Mouse (Mus musculus): ENCODE results near the gene Dazap2. TPM values are rescaled to one million over a fixed set of nuclear protein-coding genes. Genes with fewer than 3 reads are reported as not detected.
A peak's percentile ranks its signal among the peaks of the same experiment; 100 is the strongest.

The Dazap2 gene
- total and polyA plus RNA-seq, 2 experiments from 2014 or later: 213 to 234 TPM

GRCm38 (mm10) chr15:100587166-100587565, 28.0 kb upstream of the Dazap2 start:
- Histone ChIP-seq H3K36me3 (replicated peaks; ENCODE audit: control insufficient read depth, insufficient read depth, low read length) (peaks cover 46% of the 10 kb centered on the region), H3K27ac (ENCODE audit: low read depth) (no peak overlapping the region), H3K9ac (replicated peaks; ENCODE audit: low read depth, low read length) (no peak overlapping the region), H3K4me2 (ENCODE audit: low read depth, low read length) (no peak overlapping the region), H3K27me3 (ENCODE audit: control insufficient read depth, insufficient read depth, low read length) (no peaks in the 10 kb centered on the region), H3K9me3 (replicated peaks; ENCODE audit: control insufficient read depth, low read length) (no peaks in the 10 kb centered on the region), H3K4me3 (ENCODE audit: low read depth, low read length) (no peak overlapping the region), H3K4me1 (ENCODE audit: control insufficient read depth, insufficient read depth) (no peaks in the 10 kb centered on the region)
- DNase-seq (ENCODE audit: low spot score) (no peak), ATAC-seq (ENCODE audit: insufficient read depth, low read depth) (no peak)
- WGBS: 81% methylated on average over 4 of the region's 4 CpGs
- TF ChIP-seq EP300 (IDR thresholded peaks at IDR 0.05; ENCODE audit: low read depth) (no peak), CTCF (IDR thresholded peaks at IDR 0.05; ENCODE audit: low read depth) (no peak)

DNA sequence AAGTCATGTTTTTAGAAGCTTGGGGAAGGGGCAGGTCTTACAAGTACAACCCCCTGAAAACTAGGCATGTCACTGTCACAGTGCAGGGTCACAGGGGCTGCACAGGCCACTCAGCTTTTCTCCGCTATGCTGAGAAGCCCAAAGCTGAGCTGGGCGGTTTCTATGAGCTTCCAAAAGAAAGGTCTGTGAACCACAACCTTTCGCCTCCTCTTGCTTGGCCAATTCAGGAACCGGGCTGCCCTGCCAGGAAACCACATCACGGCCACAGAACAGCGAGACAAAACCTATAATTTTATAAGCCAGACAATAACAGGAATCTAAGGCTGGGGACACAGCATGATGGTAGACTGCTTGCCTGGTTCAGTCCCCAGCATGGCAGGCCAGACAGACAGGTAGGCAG, 26.9 kb upstream of the Dazap2 start:
- peaks cover 41% of the 10 kb centered on the region for H3K36me3 ChIP-seq (replicated peaks; ENCODE audit: control insufficient read depth, insufficient read depth, low read length)
- no peak overlapping the region for H3K9ac ChIP-seq (replicated peaks; ENCODE audit: low read depth, low read length)
- H3K4me2 ChIP-seq (ENCODE audit: low read depth, low read length): no peak overlapping the region
- no peak for DNase-seq (ENCODE audit: low spot score)
- H3K4me3 ChIP-seq (ENCODE audit: low read depth, low read length): no peak overlapping the region
- no peaks in the 10 kb centered on the region for H3K27me3 ChIP-seq (ENCODE audit: control insufficient read depth, insufficient read depth, low read length)
- H3K9me3 ChIP-seq (replicated peaks; ENCODE audit: control insufficient read depth, low read length): no peaks in the 10 kb centered on the region
- WGBS: 80% methylated on average over 6 of the region's 6 CpGs
- no peak overlapping the region for H3K27ac ChIP-seq (ENCODE audit: low read depth)
- no peak for TF ChIP-seq CTCF (IDR thresholded peaks at IDR 0.05; ENCODE audit: low read depth)
- TF ChIP-seq EP300 (IDR thresholded peaks at IDR 0.05; ENCODE audit: low read depth): no peak
- H3K4me1 ChIP-seq (ENCODE audit: control insufficient read depth, insufficient read depth): no peaks in the 10 kb centered on the region
- no peak for ATAC-seq (ENCODE audit: insufficient read depth, low read depth)

GRCm38 (mm10) chr15:100590436-100590835, 24.7 kb upstream of the Dazap2 start:
- DNase-seq (ENCODE audit: low spot score): no peak
- Histone ChIP-seq H3K4me2 (ENCODE audit: low read depth, low read length) (no peak overlapping the region), H3K27me3 (ENCODE audit: control insufficient read depth, insufficient read depth, low read length) (no peaks in the 10 kb centered on the region), H3K4me1 (ENCODE audit: control insufficient read depth, insufficient read depth) (no peaks in the 10 kb centered on the region), H3K27ac (ENCODE audit: low read depth) (no peak overlapping the region), H3K36me3 (replicated peaks; ENCODE audit: control insufficient read depth, insufficient read depth, low read length) (peaks cover 39% of the 10 kb centered on the region), H3K4me3 (ENCODE audit: low read depth, low read length) (no peak overlapping the region), H3K9ac (replicated peaks; ENCODE audit: low read depth, low read length) (no peak overlapping the region), H3K9me3 (replicated peaks; ENCODE audit: control insufficient read depth, low read length) (no peaks in the 10 kb centered on the region)
- TF ChIP-seq CTCF (IDR thresholded peaks at IDR 0.05; ENCODE audit: low read depth) (no peak), EP300 (IDR thresholded peaks at IDR 0.05; ENCODE audit: low read depth) (no peak)
- WGBS: 67% methylated on average over 8 of the region's 8 CpGs
- no peak for ATAC-seq (ENCODE audit: insufficient read depth, low read depth)

DNA sequence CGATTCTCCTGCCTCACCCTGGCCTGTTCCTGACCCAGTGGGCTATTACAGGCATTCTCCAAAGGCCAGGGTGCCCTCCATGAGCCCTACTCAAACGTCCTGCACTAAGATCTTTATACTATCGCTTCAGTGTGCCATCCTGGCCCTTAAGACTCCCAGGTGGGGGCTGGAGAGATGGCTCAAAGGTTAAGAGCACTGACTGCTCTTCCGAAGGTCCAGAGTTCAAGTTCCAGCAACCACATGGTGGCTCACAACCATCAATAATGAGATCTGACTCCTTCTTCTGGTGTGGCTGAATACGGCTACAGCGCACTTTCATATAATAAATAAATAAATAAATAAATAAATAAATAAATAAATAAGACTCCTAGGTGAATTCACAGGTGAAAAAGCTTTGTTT, 22.3 kb upstream of the Dazap2 start:
- DNase-seq (ENCODE audit: low spot score) (no peak), ATAC-seq (ENCODE audit: insufficient read depth, low read depth) (no peak)
- Histone ChIP-seq H3K4me2 (ENCODE audit: low read depth, low read length) (no peak overlapping the region), H3K9me3 (replicated peaks; ENCODE audit: control insufficient read depth, low read length) (no peaks in the 10 kb centered on the region), H3K4me1 (ENCODE audit: control insufficient read depth, insufficient read depth) (no peaks in the 10 kb centered on the region), H3K27me3 (ENCODE audit: control insufficient read depth, insufficient read depth, low read length) (no peaks in the 10 kb centered on the region), H3K27ac (ENCODE audit: low read depth) (no peak overlapping the region), H3K9ac (replicated peaks; ENCODE audit: low read depth, low read length) (no peak overlapping the region), H3K4me3 (ENCODE audit: low read depth, low read length) (no peak overlapping the region), H3K36me3 (replicated peaks; ENCODE audit: control insufficient read depth, insufficient read depth, low read length) (peaks cover 16% of the 10 kb centered on the region; the same call in 1 of the 2 replicates)
- TF ChIP-seq EP300 (IDR thresholded peaks at IDR 0.05; ENCODE audit: low read depth): no peak
- TF ChIP-seq CTCF (IDR thresholded peaks at IDR 0.05; ENCODE audit: low read depth): no peak
- WGBS: 79% methylated on average over 6 of the region's 6 CpGs

DNA sequence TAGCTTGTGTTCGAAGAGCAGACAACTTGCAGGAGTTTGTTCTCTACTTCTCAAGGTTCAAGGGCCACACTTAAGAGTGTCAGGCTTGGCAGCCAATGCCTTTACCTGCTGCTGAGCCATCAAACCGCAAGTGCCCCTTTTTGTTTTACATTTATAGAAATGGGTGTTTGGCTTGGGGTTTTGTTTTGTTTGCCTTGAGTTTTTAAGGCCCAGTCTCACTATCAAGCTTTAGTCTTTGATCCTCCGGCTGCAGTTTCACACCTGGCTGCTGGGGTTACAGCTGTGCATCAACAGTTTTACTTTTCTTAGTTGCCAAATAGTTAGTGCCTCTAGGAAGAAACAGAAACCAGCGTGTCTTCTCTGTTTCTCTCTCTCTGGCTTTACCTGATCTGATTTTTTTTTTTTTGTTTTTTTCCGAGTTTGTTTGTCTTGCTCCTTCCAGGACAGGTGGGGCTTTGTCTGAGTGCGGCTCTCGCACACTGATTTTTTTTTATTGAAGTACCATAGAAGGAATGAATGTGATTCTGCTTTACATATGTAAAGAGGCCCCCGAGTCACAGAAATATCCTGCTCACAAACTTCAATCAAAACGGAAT, 16.8 kb upstream of the Dazap2 start:
- Histone ChIP-seq H3K27me3 (ENCODE audit: control insufficient read depth, insufficient read depth, low read length) (no peaks in the 10 kb centered on the region), H3K27ac (ENCODE audit: low read depth) (peak overlapping the region; percentile 91), H3K9ac (replicated peaks; ENCODE audit: low read depth, low read length) (peak overlapping the region; percentile 98; the same call in 1 of the 2 replicates), H3K9me3 (replicated peaks; ENCODE audit: control insufficient read depth, low read length) (no peaks in the 10 kb centered on the region), H3K36me3 (replicated peaks; ENCODE audit: control insufficient read depth, insufficient read depth, low read length) (no peaks in the 10 kb centered on the region), H3K4me1 (ENCODE audit: control insufficient read depth, insufficient read depth) (peaks cover 9% of the 10 kb centered on the region), H3K4me3 (ENCODE audit: low read depth, low read length) (peak overlapping the region; percentile 99), H3K4me2 (ENCODE audit: low read depth, low read length) (peak overlapping the region; percentile 89)
- ATAC-seq (ENCODE audit: insufficient read depth, low read depth): no peak
- TF ChIP-seq EP300 (IDR thresholded peaks at IDR 0.05; ENCODE audit: low read depth) (no peak), CTCF (IDR thresholded peaks at IDR 0.05; ENCODE audit: low read depth) (no peak)
- no peak for DNase-seq (ENCODE audit: low spot score)
- 31% methylated on average over 9 of the region's 9 CpGs for WGBS

- TF ChIP-seq EP300 (IDR thresholded peaks at IDR 0.05; ENCODE audit: low read depth) (no peak), CTCF (IDR thresholded peaks at IDR 0.05; ENCODE audit: low read depth) (no peak)
- Histone ChIP-seq H3K36me3 (replicated peaks; ENCODE audit: control insufficient read depth, insufficient read depth, low read length) (no peaks in the 10 kb centered on the region), H3K9me3 (replicated peaks; ENCODE audit: control insufficient read depth, low read length) (no peaks in the 10 kb centered on the region), H3K27me3 (ENCODE audit: control insufficient read depth, insufficient read depth, low read length) (no peaks in the 10 kb centered on the region), H3K27ac (ENCODE audit: low read depth) (peak overlapping the region; percentile 91), H3K4me3 (ENCODE audit: low read depth, low read length) (peak overlapping the region; percentile 99), H3K9ac (replicated peaks; ENCODE audit: low read depth, low read length) (peak overlapping the region; percentile 98), H3K4me2 (ENCODE audit: low read depth, low read length) (peak overlapping the region; percentile 89), H3K4me1 (ENCODE audit: control insufficient read depth, insufficient read depth) (peaks cover 9% of the 10 kb centered on the region)
- under 1% methylated on average over 12 of the region's 12 CpGs for WGBS
- ATAC-seq (ENCODE audit: insufficient read depth, low read depth) (peak; percentile 45; the same call in 1 of the 2 replicates), DNase-seq (ENCODE audit: low spot score) (peak; percentile 77)
These were observed 16.3 kb upstream of the Dazap2 start for GRCm38 (mm10) chr15:100598883-100599275.

All from heart, postnatal 0 days (tissue).